Mouse (Mus musculus) MEL (cell line): Measurements from ENCODE around the gene Ier2. TPM values are rescaled to one million over a fixed set of nuclear protein-coding genes. Genes with fewer than 3 reads are reported as not detected.

Source experiments
- DNase-seq: peaks from one replicate; pipeline ENCODE4 v3.0.0; 2011; ENCODE audit warnings: low read depth, low spot score
- H3K27ac ChIP-seq: 2 replicates; pipeline ENCODE4 v1.5.1; 2012; ENCODE audit warnings: low read depth, mild to moderate bottlenecking, control low read depth, low read length, moderate library complexity; ENCODE audit not compliant: control insufficient read depth
- H3K27me3 ChIP-seq, 2 experiments: fragments of 150-350 bp in 1 of 2; sonication (generic) in 1 of 2; 2 replicates each; pipeline ENCODE4 v1.6.1; 2012; ENCODE audit warnings: low read length in 2 of 2, mild to moderate bottlenecking in 2 of 2, improper control_type of control experiment in 1 of 2, moderate library complexity in 1 of 2; ENCODE audit not compliant: insufficient read depth in 2 of 2, control insufficient read depth in 1 of 2
- H3K36me3 ChIP-seq, 2 experiments: 2 replicates each; pipeline ENCODE4 v1.6.1; 2012 to 2014; ENCODE audit warnings: low read length in 2 of 2, improper control_type of control experiment in 1 of 2, inconsistent platforms in 1 of 2, mild to moderate bottlenecking in 1 of 2; ENCODE audit not compliant: insufficient read depth in 2 of 2, control insufficient read depth in 1 of 2
- H3K4me1 ChIP-seq, 2 experiments: fragments of 150-350 bp in 1 of 2; sonication (generic) in 1 of 2; 2 replicates each; pipeline ENCODE4 v1.6.1; 2012; ENCODE audit warnings: low read length in 2 of 2, improper control_type of control experiment in 1 of 2, mild to moderate bottlenecking in 1 of 2; ENCODE audit not compliant: insufficient read depth in 2 of 2, control insufficient read depth in 1 of 2
- H3K4me3 ChIP-seq, 2 experiments: fragments of 150-350 bp in 1 of 2; sonication (generic) in 1 of 2; 2 replicates each; pipeline ENCODE4 v1.5.1; 2012; ENCODE audit warnings: low read depth in 2 of 2, low read length in 2 of 2, mild to moderate bottlenecking in 2 of 2, moderate library complexity in 2 of 2, control low read depth in 1 of 2, improper control_type of control experiment in 1 of 2; ENCODE audit not compliant: control insufficient read depth in 1 of 2, insufficient read depth in 1 of 2
- H3K79me2 ChIP-seq: 2 replicates; pipeline ENCODE4 v1.6.1; 2012; ENCODE audit warnings: mild to moderate bottlenecking, low read length, moderate library complexity; ENCODE audit not compliant: control insufficient read depth, poor library complexity, insufficient read depth
- H3K9ac ChIP-seq: 2 replicates; pipeline ENCODE4 v1.6.1; 2012; ENCODE audit warnings: low read depth, mild to moderate bottlenecking, control low read depth, low read length, moderate library complexity; ENCODE audit not compliant: control insufficient read depth, poor library complexity, severe bottlenecking
- H3K9me3 ChIP-seq: fragments of 150-350 bp; sonication (generic); replicated peaks from 2 replicates; pipeline ENCODE4 v1.6.1; 2012; ENCODE audit warnings: mild to moderate bottlenecking, low read length, improper control_type of control experiment, moderate library complexity; ENCODE audit not compliant: insufficient read depth
- BHLHE40 ChIP-seq: IDR thresholded peaks from 2 replicates; pipeline ENCODE4 v1.6.1; 2012; ENCODE audit warnings: low read depth, mild to moderate bottlenecking, inconsistent platforms, low read length, improper control_type of control experiment, borderline replicate concordance
- CHD1 ChIP-seq: IDR thresholded peaks from 2 replicates; pipeline ENCODE4 v1.6.1; 2012; ENCODE audit warnings: low read depth, mild to moderate bottlenecking, inconsistent platforms, low read length, improper control_type of control experiment
- CHD2 ChIP-seq: IDR thresholded peaks from 2 replicates; pipeline ENCODE4 v1.6.1; 2011; ENCODE audit warnings: low read length, improper control_type of control experiment
- CTCF ChIP-seq, 3 experiments: IDR thresholded peaks in 2 of 3; conservative IDR thresholded peaks in 1 of 3; 2 replicates each; pipeline ENCODE4 v1.5.1; 2011 to 2012; ENCODE audit warnings: low read length in 3 of 3, low read depth in 2 of 3, mild to moderate bottlenecking in 2 of 3, improper control_type of control experiment in 1 of 3, inconsistent platforms in 1 of 3, mixed read lengths in 1 of 3, moderate library complexity in 1 of 3; ENCODE audit not compliant: control insufficient read depth in 1 of 3, insufficient read depth in 1 of 3, poor library complexity in 1 of 3, severe bottlenecking in 1 of 3
- E2F4 ChIP-seq: IDR thresholded peaks from 2 replicates; pipeline ENCODE4 v1.6.1; 2011; ENCODE audit warnings: low read depth, low read length, improper control_type of control experiment, borderline replicate concordance
- ELF1 ChIP-seq: IDR thresholded peaks from 2 replicates; pipeline ENCODE4 v1.6.1; 2014; ENCODE audit warnings: low read depth, mild to moderate bottlenecking, inconsistent platforms, low read length, improper control_type of control experiment, moderate library complexity
- ETS1 ChIP-seq: IDR thresholded peaks from 2 replicates; pipeline ENCODE4 v1.6.1; 2012; ENCODE audit warnings: low read depth, mild to moderate bottlenecking, inconsistent platforms, low read length, improper control_type of control experiment, moderate library complexity
- GABPA ChIP-seq: IDR thresholded peaks from 2 replicates; pipeline ENCODE4 v1.6.1; 2012; ENCODE audit warnings: low read depth, mild to moderate bottlenecking, inconsistent platforms, low read length, improper control_type of control experiment, moderate library complexity
- GATA1 ChIP-seq: IDR thresholded peaks from 2 replicates; pipeline ENCODE4 v1.6.1; 2011; ENCODE audit warnings: low read depth, low read length, improper control_type of control experiment
- HCFC1 ChIP-seq: IDR thresholded peaks from 2 replicates; pipeline ENCODE4 v1.6.1; 2012; ENCODE audit warnings: low read depth, mild to moderate bottlenecking, inconsistent platforms, low read length, improper control_type of control experiment, moderate library complexity
- JUND ChIP-seq: IDR thresholded peaks from 2 replicates; pipeline ENCODE4 v1.6.1; 2011; ENCODE audit warnings: low read depth, mild to moderate bottlenecking, improper control_type of control experiment, low read length
- MAFK ChIP-seq: IDR thresholded peaks from 2 replicates; pipeline ENCODE4 v1.6.1; 2011; ENCODE audit warnings: low read depth, mild to moderate bottlenecking, low read length, improper control_type of control experiment, borderline replicate concordance
- MAX ChIP-seq: IDR thresholded peaks from 2 replicates; pipeline ENCODE4 v1.6.1; 2011; ENCODE audit warnings: low read length, improper control_type of control experiment
- MAZ ChIP-seq: IDR thresholded peaks from 2 replicates; pipeline ENCODE4 v1.6.1; 2012; ENCODE audit warnings: low read depth, mild to moderate bottlenecking, inconsistent platforms, low read length, improper control_type of control experiment
- MEF2A ChIP-seq: IDR thresholded peaks from 2 replicates; pipeline ENCODE4 v1.6.1; 2014; ENCODE audit warnings: low read depth, mild to moderate bottlenecking, inconsistent platforms, low read length, improper control_type of control experiment; ENCODE audit not compliant: poor library complexity, insufficient replicate concordance, severe bottlenecking; ENCODE audit errors: extremely low read depth
- MXI1 ChIP-seq: IDR thresholded peaks from 2 replicates; pipeline ENCODE4 v1.6.1; 2011; ENCODE audit warnings: mild to moderate bottlenecking, low read depth, low read length, improper control_type of control experiment
- MYB ChIP-seq: IDR thresholded peaks from 2 replicates; pipeline ENCODE4 v1.6.1; 2011; ENCODE audit warnings: mild to moderate bottlenecking, low read depth, low read length, improper control_type of control experiment
- MYC ChIP-seq: IDR thresholded peaks from 2 replicates; pipeline ENCODE4 v1.6.1; 2011; ENCODE audit warnings: low read depth, mild to moderate bottlenecking, low read length, improper control_type of control experiment, moderate library complexity
- NELFE ChIP-seq: IDR thresholded peaks from 2 replicates; pipeline ENCODE4 v1.6.1; 2011; ENCODE audit warnings: low read depth, low read length, improper control_type of control experiment
- POLR2A ChIP-seq, 2 experiments: IDR thresholded peaks; 2 replicates each; pipeline ENCODE4 v1.6.1; 2011 to 2012; ENCODE audit warnings: low read length in 2 of 2, mild to moderate bottlenecking in 2 of 2, control low read depth in 1 of 2, improper control_type of control experiment in 1 of 2, low read depth in 1 of 2, moderate library complexity in 1 of 2; ENCODE audit not compliant: control insufficient read depth in 1 of 2, insufficient read depth in 1 of 2, poor library complexity in 1 of 2
- POLR2AphosphoS2 ChIP-seq: IDR thresholded peaks from 2 replicates; pipeline ENCODE4 v1.6.1; 2011; ENCODE audit warnings: low read length, improper control_type of control experiment
- POLR2AphosphoS5 ChIP-seq: IDR thresholded peaks from 2 replicates; pipeline ENCODE4 v1.6.1; 2012; ENCODE audit warnings: low read depth, borderline replicate concordance, mild to moderate bottlenecking, inconsistent platforms, low read length, moderate library complexity, mixed read lengths
- RAD21 ChIP-seq: IDR thresholded peaks from 2 replicates; pipeline ENCODE4 v1.6.1; 2011; ENCODE audit warnings: mild to moderate bottlenecking, low read depth, low read length, improper control_type of control experiment
- RCOR1 ChIP-seq: IDR thresholded peaks from 2 replicates; pipeline ENCODE4 v1.6.1; 2012; ENCODE audit warnings: low read depth, mild to moderate bottlenecking, inconsistent platforms, low read length, improper control_type of control experiment
- SIN3A ChIP-seq: IDR thresholded peaks from 2 replicates; pipeline ENCODE4 v1.6.1; 2012; ENCODE audit warnings: low read length, improper control_type of control experiment, inconsistent platforms
- SMC3 ChIP-seq: IDR thresholded peaks from 2 replicates; pipeline ENCODE4 v1.6.1; 2011; ENCODE audit warnings: low read depth, low read length, improper control_type of control experiment
- TAL1 ChIP-seq: IDR thresholded peaks from 2 replicates; pipeline ENCODE4 v1.6.1; 2012; ENCODE audit warnings: mild to moderate bottlenecking, inconsistent platforms, low read length, moderate library complexity, mixed read lengths
- TBP ChIP-seq: IDR thresholded peaks from 2 replicates; pipeline ENCODE4 v1.8.0; 2011; ENCODE audit warnings: low read depth, low read length, improper control_type of control experiment
- TCF12 ChIP-seq: IDR thresholded peaks from 2 replicates; pipeline ENCODE4 v1.6.1; 2014; ENCODE audit warnings: low read depth, mild to moderate bottlenecking, inconsistent platforms, low read length, improper control_type of control experiment, moderate library complexity
- UBTF ChIP-seq: IDR thresholded peaks from 2 replicates; pipeline ENCODE4 v1.6.1; 2012; ENCODE audit warnings: low read depth, mild to moderate bottlenecking, inconsistent platforms, low read length, improper control_type of control experiment, moderate library complexity, borderline replicate concordance; ENCODE audit not compliant: insufficient read depth
- USF1 ChIP-seq: IDR thresholded peaks from 2 replicates; pipeline ENCODE4 v1.6.1; 2014; ENCODE audit warnings: low read depth, mild to moderate bottlenecking, inconsistent platforms, low read length, improper control_type of control experiment, moderate library complexity
- USF2 ChIP-seq, 2 experiments: IDR thresholded peaks; 2 replicates each; pipeline ENCODE4 v1.6.1; 2011 to 2012; ENCODE audit warnings: improper control_type of control experiment in 2 of 2, low read length in 2 of 2, borderline replicate concordance in 1 of 2, inconsistent platforms in 1 of 2, low read depth in 1 of 2, mild to moderate bottlenecking in 1 of 2; ENCODE audit not compliant: insufficient read depth in 1 of 2
- ZC3H11A ChIP-seq: IDR thresholded peaks from 2 replicates; pipeline ENCODE4 v1.6.1; 2012; ENCODE audit warnings: low read depth, mild to moderate bottlenecking, inconsistent platforms, low read length, improper control_type of control experiment
- ZKSCAN1 ChIP-seq: IDR thresholded peaks from 2 replicates; pipeline ENCODE4 v1.6.1; 2012; ENCODE audit warnings: low read depth, mild to moderate bottlenecking, inconsistent platforms, low read length, improper control_type of control experiment, moderate library complexity
- ZMIZ1 ChIP-seq: IDR thresholded peaks from 2 replicates; pipeline ENCODE4 v1.6.1; 2012; ENCODE audit warnings: low read depth, mild to moderate bottlenecking, inconsistent platforms, low read length, improper control_type of control experiment, moderate library complexity
- ZNF384 ChIP-seq: IDR thresholded peaks from 2 replicates; pipeline ENCODE4 v1.6.1; 2012; ENCODE audit warnings: low read depth, mild to moderate bottlenecking, inconsistent platforms, low read length, improper control_type of control experiment
- polyA plus RNA-seq, 2 experiments: library from polyadenylated mRNA; stranded (reverse) in 1 of 2; unstranded in 1 of 2; fragments of >175 nt in 1 of 2; fragments of >200 nt in 1 of 2; gene quantifications; 2 replicates each; pipeline versions ENCODE4 v1.2.1 to v1.2.4; 2012; ENCODE audit warnings: low replicate concordance in 2 of 2, low read depth in 1 of 2; ENCODE audit not compliant: insufficient read length in 2 of 2, insufficient read depth in 1 of 2, missing spikeins in 1 of 2
- total RNA-seq: library from RNA; depleted of rRNA; stranded (reverse); fragments of 300-350 nt; gene quantifications from 2 replicates; pipeline ENCODE4 v1.2.3, GENCODE M21; 2012

Gene Ier2
- total and polyA plus RNA-seq, 3 experiments = 22.5 to 258 (median 37.7) TPM

DNA sequence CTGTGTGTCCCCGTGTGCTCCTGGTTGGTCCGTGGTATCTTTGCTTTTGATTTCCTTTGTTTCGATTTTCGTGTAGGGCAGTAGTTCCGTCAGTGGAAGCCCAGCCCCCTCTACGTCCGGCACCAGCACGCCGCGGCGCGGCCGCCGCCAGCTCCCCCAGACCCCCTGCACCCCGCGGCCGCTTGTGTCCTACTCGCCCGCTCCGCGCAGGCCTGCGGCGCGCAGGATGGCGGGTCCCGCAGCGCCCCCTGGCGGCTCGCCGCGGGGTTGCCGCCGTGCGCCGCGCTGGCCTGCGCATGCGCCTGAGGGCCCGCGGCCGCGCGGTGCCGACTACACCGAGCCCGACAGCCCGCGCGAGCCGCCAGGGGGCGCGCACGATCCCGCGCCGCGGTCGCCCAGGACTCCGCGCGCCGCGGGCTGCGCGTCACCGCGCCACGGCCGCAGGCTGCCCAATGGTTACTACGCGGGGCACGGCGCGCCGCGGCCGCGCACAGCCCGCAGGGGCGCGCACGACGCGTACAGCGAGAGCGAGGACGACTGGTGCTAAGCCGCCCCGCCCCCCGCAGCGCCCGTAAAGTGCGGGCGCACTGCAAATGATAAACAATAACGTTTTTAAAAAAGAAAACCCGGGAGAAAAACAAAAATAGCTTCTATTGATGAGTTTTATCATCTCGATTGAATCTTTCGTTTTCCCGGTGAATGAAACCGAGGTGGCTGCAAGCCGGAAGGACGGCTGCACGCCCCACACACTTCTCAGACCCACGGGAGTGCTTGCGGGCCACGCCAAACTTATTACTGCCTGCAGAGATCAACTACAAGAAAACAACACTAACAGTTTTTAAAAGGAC is 23.3 kb downstream of the Ier2 start:
- DNase-seq = peak; percentile 95
- Histone ChIP-seq H3K4me1 (peaks cover 7 to 21% of the 10 kb centered on the region in 2 experiments; a peak in 3 of 4 replicates), H3K27me3 (no peaks in the 10 kb centered on the region), H3K27ac (peak overlapping the region; percentile 72), H3K4me3 (peak overlapping the region; percentile 76 to 91), H3K79me2 (peaks cover 1% of the 10 kb centered on the region; the same call in 1 of the 2 replicates), H3K9me3 (no peaks in the 10 kb centered on the region), H3K9ac (peak overlapping the region; percentile 95), H3K36me3 (peaks cover 0 to 20% of the 10 kb centered on the region in 2 experiments; a peak in 2 of 4 replicates)
- TF ChIP-seq POLR2A (IDR thresholded peaks at IDR 0.05; ENCODE audit: control insufficient read depth in 1 of 2, insufficient read depth in 1 of 2, low read depth in 1 of 2, low read length in 2 of 2, poor library complexity in 1 of 2) = peak; percentile 80 to 88; a peak in 3 of 4 replicates
- peak; percentile 39; the same call in 1 of the 2 replicates for TF ChIP-seq MAX
- TF ChIP-seq ZNF384 = no peak
- TF ChIP-seq NELFE = peak; percentile 90
- TF ChIP-seq GATA1 = no peak
- TF ChIP-seq POLR2AphosphoS2 = peak; percentile 68; the same call in 1 of the 2 replicates
- TF ChIP-seq MEF2A = no peak
- TF ChIP-seq ZKSCAN1 = no peak
- no peak; the same call in 1 of the 2 replicates for TF ChIP-seq MAZ
- TF ChIP-seq TAL1 = no peak
- no peak for TF ChIP-seq TBP
- TF ChIP-seq RAD21 = peak; percentile 29
- TF ChIP-seq TCF12 = no peak
- no peak for TF ChIP-seq CHD2
- no peak for TF ChIP-seq POLR2AphosphoS5
- TF ChIP-seq SMC3 = peak; percentile 47
- TF ChIP-seq MAFK = no peak
- peak; percentile 50 for TF ChIP-seq SIN3A
- TF ChIP-seq USF2 (IDR thresholded peaks at IDR 0.05; ENCODE audit: borderline replicate concordance in 1 of 2, insufficient read depth in 1 of 2, low read depth in 1 of 2, low read length in 2 of 2) = no peak
- TF ChIP-seq ZC3H11A = no peak
- TF ChIP-seq ETS1 = no peak
- TF ChIP-seq JUND = no peak
- TF ChIP-seq HCFC1 = peak; percentile 1; the same call in 1 of the 2 replicates
- TF ChIP-seq E2F4 = no peak
- TF ChIP-seq RCOR1 = no peak
- TF ChIP-seq GABPA = no peak
- TF ChIP-seq MXI1 = peak; percentile 76
- TF ChIP-seq USF1 = no peak
- no peak for TF ChIP-seq UBTF
- peak in 2 of 3 experiments; percentile 69 to 80; a peak in 5 of 6 replicates for TF ChIP-seq CTCF (IDR thresholded peaks at IDR 0.05 in 2 of 3, conservative IDR thresholded peaks at IDR 0.05 in 1 of 3; ENCODE audit: control insufficient read depth in 1 of 3, insufficient read depth in 1 of 3, low read depth in 2 of 3, low read length in 3 of 3, poor library complexity in 1 of 3, severe bottlenecking in 1 of 3)
- no peak for TF ChIP-seq ELF1
- TF ChIP-seq BHLHE40 = no peak
- no peak for TF ChIP-seq MYC
- TF ChIP-seq MYB = no peak
- TF ChIP-seq ZMIZ1 = peak; percentile 59; the same call in 1 of the 2 replicates
- TF ChIP-seq CHD1 = no peak
